Mouse (Mus musculus) heart, postnatal 0 days (tissue): ENCODE results near the gene Fgd5. TPM values are rescaled to one million over a fixed set of nuclear protein-coding genes. Genes with fewer than 3 reads are reported as not detected.
"Not testable (repeated sequence)": the region's sequence is repeated elsewhere in the genome, so short reads cannot be mapped to it uniquely, and the experiment has no call there.

Source experiments
- ATAC-seq: fragments of 200-750 bp; cut with Nextera tagmentation; 2 replicates; pipeline ENCODE4 v1.8.0; 2017; ENCODE audit warnings: low read depth, moderate number of reproducible peaks, moderate library complexity; ENCODE audit not compliant: insufficient read depth
- DNase-seq: peaks from one replicate; pipeline ENCODE4 v3.0.0-alpha.2; 2016; ENCODE audit warnings: low spot score
- H3K27ac ChIP-seq: fragments of 300-500 bp; sonication (generic); 2 replicates; pipeline ENCODE4 v1.5.1; 2014; ENCODE audit warnings: low read depth, mild to moderate bottlenecking
- H3K27me3 ChIP-seq: fragments of 300-500 bp; sonication (generic); 2 replicates; pipeline ENCODE4 v1.6.1; 2014; ENCODE audit warnings: low read length, mixed read lengths; ENCODE audit not compliant: control insufficient read depth, insufficient read depth
- H3K36me3 ChIP-seq: fragments of 300-500 bp; sonication (generic); replicated peaks from 2 replicates; pipeline ENCODE4 v1.6.1; 2014; ENCODE audit warnings: low read length, mixed read lengths; ENCODE audit not compliant: control insufficient read depth, insufficient read depth
- H3K4me1 ChIP-seq: fragments of 300-500 bp; sonication (generic); 2 replicates; pipeline ENCODE4 v1.6.1; 2014; ENCODE audit warnings: antibody characterized with exemption; ENCODE audit not compliant: control insufficient read depth, insufficient read depth
- H3K4me2 ChIP-seq: fragments of 300-500 bp; sonication (generic); 2 replicates; pipeline ENCODE4 v1.6.1; 2014; ENCODE audit warnings: low read depth, mild to moderate bottlenecking, low read length, moderate library complexity
- H3K4me3 ChIP-seq: fragments of 300-500 bp; sonication (generic); 2 replicates; pipeline ENCODE4 v1.5.1; 2014; ENCODE audit warnings: low read depth, low read length
- H3K9ac ChIP-seq: fragments of 300-500 bp; sonication (generic); replicated peaks from 2 replicates; pipeline ENCODE4 v1.6.1; 2014; ENCODE audit warnings: low read depth, low read length, mixed read lengths
- H3K9me3 ChIP-seq: fragments of 300-500 bp; sonication (generic); replicated peaks from 2 replicates; pipeline ENCODE4 v1.6.1; 2016; ENCODE audit warnings: low read length; ENCODE audit not compliant: control insufficient read depth
- CTCF ChIP-seq: IDR thresholded peaks from 2 replicates; pipeline ENCODE4 v1.5.1; 2016; ENCODE audit warnings: antibody characterized with exemption, control low read depth, low read depth
- EP300 ChIP-seq: IDR thresholded peaks from 2 replicates; pipeline ENCODE4 v1.6.1; 2016; ENCODE audit warnings: antibody characterized with exemption, low read depth
- WGBS: fragments of 180-500 bp; shearing (Covaris S2); extraction: QIAGEN DNeasy Blood & Tissue Kit; methylation state at CpG from one replicate; pipeline ENCODE4 v1.1.7; 2014; 5-methylcytosine and 5-hydroxymethylcytosine counted together
- polyA plus RNA-seq: library from polyadenylated mRNA; unstranded; fragments of >200 nt; fragmentation: Nextera tagmentation; extraction: Ambion mirVana; gene quantifications from 2 replicates; pipeline ENCODE4 v1.2.1, GENCODE M21; 2015
- total RNA-seq: library from RNA; depleted of rRNA; stranded (reverse); fragments of >200 nt; gene quantifications from 2 replicates; pipeline ENCODE4 v1.2.3, GENCODE M21; 2014; ENCODE audit warnings: low replicate concordance; rRNA removed

Gene Fgd5
- total RNA-seq (12.9 and 13.3 TPM in 2 replicates), polyA plus RNA-seq (7.7 and 8.1 TPM in 2 replicates)

DNA sequence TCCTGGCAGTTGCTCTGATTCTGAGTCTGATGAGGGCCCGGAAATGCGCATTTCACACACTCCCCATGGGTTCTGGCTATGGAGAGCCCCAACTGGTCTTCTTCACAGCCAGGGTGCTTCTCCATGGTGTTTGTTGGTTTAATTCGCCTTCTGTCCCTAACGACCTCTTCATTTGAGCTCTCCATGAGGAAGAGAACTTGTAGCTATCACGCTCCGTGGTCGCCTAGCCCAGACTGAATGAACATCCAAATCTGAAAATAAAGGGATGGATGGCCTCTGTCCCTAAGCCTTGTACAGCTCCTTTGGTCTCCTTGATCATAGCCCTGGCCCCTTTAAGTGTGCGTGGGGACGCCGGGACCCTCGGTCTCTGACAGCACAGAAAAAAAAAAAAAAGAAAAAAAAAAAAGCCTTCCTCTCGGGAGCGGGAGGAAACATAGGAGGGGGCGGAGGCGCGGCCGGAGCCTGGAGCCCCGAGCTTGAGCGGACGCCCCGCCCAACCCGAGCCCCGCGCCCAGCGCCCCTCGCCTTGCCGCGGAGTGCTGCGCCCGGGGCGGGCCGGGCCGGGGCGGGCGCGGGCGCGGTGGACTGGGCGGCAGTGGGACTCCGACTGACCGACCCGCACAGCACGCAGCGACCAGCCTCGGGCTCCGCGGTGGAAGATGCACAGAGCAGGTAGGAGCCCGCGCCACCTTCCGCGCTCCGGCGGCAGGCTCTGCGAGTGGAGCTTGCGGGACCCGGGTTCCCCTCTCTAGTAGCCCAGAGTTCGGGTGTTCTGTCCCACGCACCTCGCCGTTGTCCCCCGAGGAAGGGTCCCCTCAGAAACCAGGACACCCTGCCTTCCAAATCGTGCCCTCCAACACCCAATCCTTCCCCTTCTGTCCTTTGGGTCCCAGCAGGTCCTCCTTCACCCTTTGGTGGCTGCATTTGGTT, at the start of gene Fgd5:
Fgd5 (plus strand) TSS at position 508 of the 930 bp plus-strand sequence.
- H3K4me2 ChIP-seq: peak within 1 kb of the TSS; percentile 70
- no peaks in the 10 kb centered on the region for H3K9me3 ChIP-seq
- H3K4me3 ChIP-seq: peak within 1 kb of the TSS; percentile 61
- DNase-seq (peak; percentile 36), ATAC-seq (peak; percentile 69)
- 1% methylated on average over 57 of the region's 62 CpGs for WGBS
- peak within 1 kb of the TSS; percentile 64 for H3K9ac ChIP-seq
- peak within 1 kb of the TSS; percentile 65 for H3K27ac ChIP-seq
- no peaks in the 10 kb centered on the region for H3K4me1 ChIP-seq
- no peak for TF ChIP-seq EP300
- no peak for TF ChIP-seq CTCF
- peaks cover 37% of the 10 kb centered on the region for H3K27me3 ChIP-seq
- H3K36me3 ChIP-seq: no peaks in the 10 kb centered on the region

GRCm38 (mm10) chr6:91931231-91931630, 47.4 kb upstream of the Fgd5 start:
- Histone ChIP-seq H3K27ac (no peak overlapping the region), H3K27me3 (no peaks in the 10 kb centered on the region), H3K9me3 (no peaks in the 10 kb centered on the region), H3K9ac (no peak overlapping the region), H3K4me3 (no peak overlapping the region), H3K36me3 (no peaks in the 10 kb centered on the region), H3K4me2 (no peak overlapping the region), H3K4me1 (peaks cover 6% of the 10 kb centered on the region; the same call in 1 of the 2 replicates)
- TF ChIP-seq CTCF (no peak), EP300 (no peak)
- no peak for DNase-seq
- no peak for ATAC-seq
- 44% methylated on average over 5 of the region's 5 CpGs for WGBS

DNA sequence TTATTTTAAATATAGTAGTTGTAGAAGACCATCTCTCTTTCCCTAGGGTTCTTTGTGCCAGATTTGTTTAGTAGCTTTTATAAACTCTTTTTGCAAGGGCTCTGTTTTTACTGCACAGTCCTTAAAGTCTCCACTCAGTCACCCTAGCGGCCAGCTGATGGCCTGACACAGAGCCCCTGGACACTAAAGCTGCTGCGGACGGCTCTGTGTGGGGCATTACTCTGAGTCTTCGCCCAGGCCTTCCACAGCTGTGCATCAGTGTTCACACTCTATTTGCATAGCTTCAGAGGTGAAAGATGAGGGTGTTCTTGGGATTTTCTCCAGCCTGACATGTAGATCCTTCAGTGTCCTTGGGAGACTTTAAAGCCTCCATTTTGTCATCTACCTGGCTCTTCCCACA, 40.2 kb upstream of the Fgd5 start:
- Histone ChIP-seq H3K36me3 (no peaks in the 10 kb centered on the region), H3K9ac (no peak overlapping the region), H3K27me3 (no peaks in the 10 kb centered on the region), H3K4me3 (no peak overlapping the region), H3K4me2 (no peak overlapping the region), H3K27ac (no peak overlapping the region), H3K9me3 (no peaks in the 10 kb centered on the region), H3K4me1 (no peaks in the 10 kb centered on the region)
- no peak for ATAC-seq
- no peak for DNase-seq
- TF ChIP-seq CTCF: no peak
- TF ChIP-seq EP300: no peak
- WGBS: 62% methylated on average over 4 of the region's 4 CpGs

GRCm38 (mm10) chr6:91948426-91948825, 30.3 kb upstream of the Fgd5 start:
- H3K36me3 ChIP-seq: no peaks in the 10 kb centered on the region
- H3K4me1 ChIP-seq: no peaks in the 10 kb centered on the region
- no peak for TF ChIP-seq EP300
- no peak for TF ChIP-seq CTCF
- H3K27ac ChIP-seq: no peak overlapping the region
- no peak for DNase-seq
- H3K9me3 ChIP-seq: no peaks in the 10 kb centered on the region
- WGBS: 68% methylated on average over 2 of the region's 2 CpGs
- no peak overlapping the region for H3K9ac ChIP-seq
- no peak for ATAC-seq
- no peak overlapping the region for H3K4me2 ChIP-seq
- H3K4me3 ChIP-seq: no peak overlapping the region
- no peaks in the 10 kb centered on the region for H3K27me3 ChIP-seq

- not testable (repeated sequence) for H3K4me2 ChIP-seq, H3K27me3 ChIP-seq, H3K9ac ChIP-seq, H3K9me3 ChIP-seq, DNase-seq, H3K4me3 ChIP-seq, H3K27ac ChIP-seq, ATAC-seq, H3K36me3 ChIP-seq, H3K4me1 ChIP-seq
- 39% methylated on average over 1 of the region's 8 CpGs for WGBS
Measured at GRCm38 (mm10) chr6:91958015-91958414, 20.7 kb upstream of the Fgd5 start.
